Mouse (Mus musculus) ES-Bruce4 (cell line): ENCODE measurements at regions not wholly inside any gene's neighbourhood (a gene's known extent, or its start where the extent isn't known, plus 50 kb on each side); places are given as distances from the start of the nearest gene placed in this dataset.

Experiments
- H3K27ac ChIP-seq: 2 replicates; pipeline ENCODE4 v1.5.1; 2012; ENCODE audit warnings: low read length, inconsistent platforms; ENCODE audit not compliant: insufficient read depth
- H3K27me3 ChIP-seq: 2 replicates; pipeline ENCODE4 v1.6.1; 2012; ENCODE audit warnings: mild to moderate bottlenecking, low read length, inconsistent platforms; ENCODE audit not compliant: control insufficient read depth, poor library complexity, insufficient read depth, severe bottlenecking
- H3K36me3 ChIP-seq: 2 replicates; pipeline ENCODE4 v1.6.1; 2012; ENCODE audit warnings: inconsistent platforms, mild to moderate bottlenecking, low read length, moderate library complexity; ENCODE audit not compliant: control insufficient read depth, poor library complexity, insufficient read depth, severe bottlenecking
- H3K4me1 ChIP-seq: one replicate; pipeline ENCODE4 v1.8.1; 2011; ENCODE audit warnings: low read length; ENCODE audit not compliant: control insufficient read depth, insufficient read depth
- H3K4me3 ChIP-seq: 2 replicates; pipeline ENCODE4 v1.5.1; 2011; ENCODE audit warnings: low read depth, mild to moderate bottlenecking, low read length
- H3K9ac ChIP-seq: 2 replicates; pipeline ENCODE4 v1.6.1; 2012; ENCODE audit warnings: low read depth, mild to moderate bottlenecking, inconsistent platforms; ENCODE audit not compliant: poor library complexity, severe bottlenecking
- H3K9me3 ChIP-seq: replicated peaks from 2 replicates; pipeline ENCODE4 v1.6.1; 2012; ENCODE audit warnings: mild to moderate bottlenecking, low read length, inconsistent platforms; ENCODE audit not compliant: control insufficient read depth, poor library complexity, insufficient read depth, severe bottlenecking
- CTCF ChIP-seq: IDR thresholded peaks from one replicate; pipeline ENCODE4 v1.8.1; 2011; ENCODE audit warnings: low read depth, low read length
- EP300 ChIP-seq: IDR thresholded peaks from 2 replicates; pipeline ENCODE4 v1.6.1; 2011; ENCODE audit warnings: low read depth, low read length; ENCODE audit not compliant: insufficient read depth
- POLR2A ChIP-seq: IDR thresholded peaks from one replicate; pipeline ENCODE4 v1.8.1; 2011; ENCODE audit warnings: low read length; ENCODE audit not compliant: insufficient read depth

DNA sequence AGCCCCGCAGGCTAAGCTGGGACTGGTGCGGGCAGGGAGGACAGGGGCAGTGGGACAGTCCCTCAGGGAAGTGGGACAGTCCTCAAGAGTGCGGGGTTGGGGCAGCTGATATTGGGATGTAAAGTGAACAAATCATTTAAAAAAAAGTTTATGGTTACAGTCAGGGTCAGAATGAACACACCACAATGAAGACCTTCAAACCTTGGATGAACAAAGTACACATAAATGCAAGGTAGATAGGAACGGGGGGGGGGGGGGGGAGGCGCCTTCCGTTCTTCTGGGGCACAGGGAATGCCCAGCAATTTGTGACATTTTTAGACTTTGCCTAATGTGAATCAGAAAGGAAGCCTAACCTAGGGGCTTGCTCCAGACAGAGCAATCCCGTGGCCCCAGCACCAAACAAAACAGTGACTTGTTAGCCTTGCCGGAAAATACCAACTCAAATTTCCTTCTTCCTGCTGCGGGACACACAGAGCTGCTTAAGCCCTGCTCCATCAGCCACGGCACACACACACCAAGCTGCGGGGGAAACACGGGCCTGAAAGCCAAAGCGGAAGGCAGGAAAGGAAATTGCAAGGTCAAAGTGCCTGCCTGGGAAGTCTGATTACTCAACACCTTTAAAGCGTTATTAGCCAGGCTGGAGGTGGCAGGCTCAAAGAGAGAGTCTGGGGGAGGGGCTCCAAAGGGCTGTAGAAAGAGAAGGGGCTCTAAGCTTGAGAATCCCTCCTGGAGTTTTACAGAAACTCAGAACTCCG lies 309.6 kb upstream of the Jarid2 start:
- no peaks in the 10 kb centered on the region for H3K36me3 ChIP-seq
- no peaks in the 10 kb centered on the region for H3K27me3 ChIP-seq
- TF ChIP-seq POLR2A: no peak
- no peak for TF ChIP-seq CTCF
- no peak for TF ChIP-seq EP300
- no peaks in the 10 kb centered on the region for H3K9me3 ChIP-seq
- peak overlapping the region; percentile 9; the same call in 1 of the 2 replicates for H3K9ac ChIP-seq
- peaks cover 2% of the 10 kb centered on the region for H3K4me1 ChIP-seq
- H3K4me3 ChIP-seq: peak overlapping the region; percentile 21
- no peak overlapping the region for H3K27ac ChIP-seq

- Histone ChIP-seq H3K27me3 (no peaks in the 10 kb centered on the region), H3K9me3 (no peaks in the 10 kb centered on the region), H3K4me3 (no peak overlapping the region), H3K36me3 (no peaks in the 10 kb centered on the region), H3K27ac (no peak overlapping the region), H3K9ac (peak overlapping the region; percentile 9; the same call in 1 of the 2 replicates), H3K4me1 (peaks cover 2% of the 10 kb centered on the region)
- no peak for TF ChIP-seq EP300
- TF ChIP-seq POLR2A: no peak
- TF ChIP-seq CTCF: no peak
These were observed 309.1 kb upstream of the Jarid2 start for GRCm38 (mm10) chr13:44420227-44420592.

- no peaks in the 10 kb centered on the region for H3K36me3 ChIP-seq
- H3K9me3 ChIP-seq: no peaks in the 10 kb centered on the region
- no peak overlapping the region for H3K27ac ChIP-seq
- peaks cover 2% of the 10 kb centered on the region for H3K4me1 ChIP-seq
- no peak overlapping the region for H3K4me3 ChIP-seq
- no peak for TF ChIP-seq EP300
- TF ChIP-seq CTCF: no peak
- no peak for TF ChIP-seq POLR2A
- H3K9ac ChIP-seq: no peak overlapping the region
- H3K27me3 ChIP-seq: no peaks in the 10 kb centered on the region
These were observed 308.3 kb upstream of the Jarid2 start for GRCm38 (mm10) chr13:44420941-44421340.

DNA sequence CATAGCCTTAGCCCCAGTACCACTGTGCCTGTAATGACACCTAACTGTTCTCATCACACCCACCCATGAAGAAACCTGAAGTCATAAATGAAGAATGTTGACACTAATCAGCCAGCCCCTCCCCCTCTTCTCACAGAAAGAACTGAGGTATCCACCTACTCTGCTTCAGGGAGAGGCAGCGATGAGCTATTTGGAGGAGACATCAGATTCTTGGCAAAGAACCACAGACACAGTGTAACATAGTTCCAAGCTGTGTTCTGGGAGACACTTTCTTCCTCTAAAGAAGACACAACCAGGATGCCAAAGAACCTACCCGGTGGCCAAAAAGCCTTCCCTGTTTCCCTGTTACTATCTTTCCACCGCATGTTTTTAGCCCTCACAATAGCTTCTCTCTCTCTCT lies 307.8 kb upstream of the Jarid2 start:
- no peak for TF ChIP-seq POLR2A
- TF ChIP-seq CTCF: no peak
- Histone ChIP-seq H3K4me1 (peaks cover 2% of the 10 kb centered on the region), H3K9me3 (no peaks in the 10 kb centered on the region), H3K27me3 (no peaks in the 10 kb centered on the region), H3K36me3 (no peaks in the 10 kb centered on the region), H3K9ac (no peak overlapping the region), H3K4me3 (no peak overlapping the region), H3K27ac (no peak overlapping the region)

GRCm38 (mm10) chr13:44421922-44422321 lies 307.4 kb upstream of the Jarid2 start:
- peaks cover 2% of the 10 kb centered on the region for H3K4me1 ChIP-seq
- no peak overlapping the region for H3K27ac ChIP-seq

DNA sequence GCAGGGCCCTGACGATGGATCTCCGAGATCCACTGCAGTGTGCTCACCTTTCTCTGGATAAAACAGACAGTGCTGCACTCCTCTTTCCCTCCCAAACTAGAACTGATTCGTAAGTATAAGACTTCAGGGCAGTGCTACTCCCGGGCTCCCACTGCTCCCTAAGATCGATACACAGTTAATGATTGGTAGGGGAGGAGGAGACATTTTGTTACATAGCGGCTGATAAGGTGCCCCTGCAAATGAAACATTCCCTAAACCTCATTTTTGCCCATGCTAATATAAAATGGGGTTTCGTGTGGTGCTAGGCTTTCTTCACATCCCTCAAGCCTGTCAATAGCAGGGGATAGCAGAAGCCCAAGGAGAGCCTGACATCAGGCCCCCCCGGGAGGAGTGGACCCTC lies 298.8 kb upstream of the Jarid2 start:
- TF ChIP-seq EP300 (no peak), POLR2A (no peak), CTCF (no peak)
- Histone ChIP-seq H3K9ac (no peak overlapping the region), H3K4me1 (no peaks in the 10 kb centered on the region), H3K4me3 (no peak overlapping the region), H3K9me3 (no peaks in the 10 kb centered on the region), H3K27ac (no peak overlapping the region), H3K36me3 (no peaks in the 10 kb centered on the region), H3K27me3 (no peaks in the 10 kb centered on the region)

More at GRCm38 (mm10) chr13:44421922-44422321, 307.4 kb upstream of the Jarid2 start:
- TF ChIP-seq POLR2A: no peak
- TF ChIP-seq EP300: no peak
- no peak for TF ChIP-seq CTCF
- H3K36me3 ChIP-seq: no peaks in the 10 kb centered on the region
- no peaks in the 10 kb centered on the region for H3K27me3 ChIP-seq
- no peaks in the 10 kb centered on the region for H3K9me3 ChIP-seq
- H3K4me3 ChIP-seq: no peak overlapping the region
- no peak overlapping the region for H3K9ac ChIP-seq
